In the genomic region with DNA sequence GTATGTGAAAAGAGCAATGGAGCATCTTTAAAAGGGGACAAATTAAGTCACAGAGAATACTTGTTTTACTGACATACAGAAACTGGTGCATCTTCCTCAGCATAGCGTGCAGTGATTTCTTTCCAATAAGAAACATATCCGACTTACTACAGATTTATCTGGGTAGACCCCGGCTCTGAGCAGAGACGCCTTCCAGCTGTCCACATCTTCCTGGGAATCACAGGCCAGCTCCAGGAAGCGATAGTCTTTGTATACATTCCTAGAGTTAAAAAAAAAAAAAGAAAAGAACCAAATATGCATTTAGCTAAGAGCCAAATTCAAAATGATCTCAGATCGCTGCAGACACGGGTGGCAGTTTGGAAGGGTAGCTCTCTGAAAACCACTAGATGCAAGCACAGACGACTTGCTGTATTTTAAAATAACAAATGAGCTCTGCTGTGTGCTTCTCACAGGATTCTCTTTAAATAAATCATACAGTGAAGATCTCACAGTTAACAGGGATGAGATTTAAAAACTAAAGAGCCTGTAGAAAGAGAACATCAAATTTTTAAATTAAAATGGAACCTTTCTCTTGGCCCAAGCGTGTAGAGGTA, we compare ENCODE assay signal across 12 mouse cellular contexts.
DNase-seq lines count a peak whose midpoint lies in the region; ATAC-seq and TF ChIP-seq lines count a peak whose summit lies in the region.
"Had no signal": no experiment of that assay in that cellular context is flagged by ENCODE, and none has a peak within 500 bp of the region (broad histone marks: within the 10 kb centered on the region; RNA-seq: fewer than 3 reads in every experiment).

No protein-coding gene starts in this region.

- no peak for DNase-seq in heart, adult 18-20 months
- peak; percentile 88 for DNase-seq in lung, embryonic 14.5 days
- no peak for DNase-seq in lung, postnatal 36 days
- peak; percentile 75 for DNase-seq in embryonic facial prominence, embryonic 14.5 days (ENCODE audit: low spot score)
- no peak for DNase-seq in cerebellum, postnatal 4 days (ENCODE audit: low spot score in 2 of 2)
- no peak for DNase-seq in midbrain, postnatal 0 days (ENCODE audit: low spot score)
- DNase-seq: gastrocnemius, postnatal 25 days; layer of hippocampus, postnatal 36 days; liver, postnatal 0 days had no signal

- H3K9ac ChIP-seq in heart, embryonic 13.5 days: no peak overlapping the region
- H3K9ac ChIP-seq in lung, embryonic 14.5 days: no peak overlapping the region
- peak overlapping the region; percentile 28; the same call in 1 of the 2 replicates for H3K9ac ChIP-seq in embryonic facial prominence, embryonic 14.5 days (ENCODE audit: low read depth, low read length)
- no peak overlapping the region for H3K9ac ChIP-seq in stomach, embryonic 15.5 days
- no peak overlapping the region for H3K9ac ChIP-seq in midbrain, postnatal 0 days (replicated peaks; ENCODE audit: low read length, poor library complexity, severe bottlenecking)
- H3K9ac ChIP-seq: forebrain, embryonic 12.5 days; liver, postnatal 0 days had no signal

- H3K4me3 ChIP-seq in heart, embryonic 13.5 days: no peak overlapping the region
- no peak overlapping the region for H3K4me3 ChIP-seq in lung, embryonic 14.5 days (ENCODE audit: low read depth, low read length)
- 0 out of 2 replicates have a peak overlapping the region, but pooled peaks have one; percentile 1 for H3K4me3 ChIP-seq in embryonic facial prominence, embryonic 14.5 days (ENCODE audit: low read depth, low read length)
- no peak overlapping the region for H3K4me3 ChIP-seq in stomach, embryonic 15.5 days (replicated peaks)
- H3K4me3 ChIP-seq in midbrain, postnatal 0 days (ENCODE audit: low read depth, low read length): no peak overlapping the region
- H3K4me3 ChIP-seq: forebrain, embryonic 12.5 days had no signal

- H3K4me1 ChIP-seq in heart, embryonic 13.5 days: peaks cover 22% of the 10 kb centered on the region
- H3K4me1 ChIP-seq in lung, embryonic 14.5 days (ENCODE audit: insufficient read depth): peaks cover 17% of the 10 kb centered on the region
- peaks cover 35% of the 10 kb centered on the region for H3K4me1 ChIP-seq in embryonic facial prominence, embryonic 14.5 days (ENCODE audit: control insufficient read depth, insufficient read depth, low read length)
- peaks cover 11% of the 10 kb centered on the region; the same call in 1 of the 2 replicates for H3K4me1 ChIP-seq in stomach, embryonic 15.5 days
- no peaks in the 10 kb centered on the region for H3K4me1 ChIP-seq in midbrain, postnatal 0 days (ENCODE audit: insufficient read depth, low read length)
- H3K4me1 ChIP-seq: forebrain, embryonic 12.5 days had no signal

- H3K27ac ChIP-seq in heart, embryonic 13.5 days (replicated peaks): peak overlapping the region; percentile 74
- H3K27ac ChIP-seq in lung, embryonic 14.5 days (ENCODE audit: low read depth): peak overlapping the region; percentile 88
- peak overlapping the region; percentile 91 for H3K27ac ChIP-seq in embryonic facial prominence, embryonic 14.5 days (replicated peaks; ENCODE audit: low read depth, low read length)
- peak overlapping the region; percentile 90 for H3K27ac ChIP-seq in stomach, embryonic 15.5 days
- no peak overlapping the region for H3K27ac ChIP-seq in midbrain, postnatal 0 days (ENCODE audit: low read depth, low read length)
- H3K27ac ChIP-seq: forebrain, embryonic 12.5 days had no signal

- H3K4me2 ChIP-seq in heart, embryonic 13.5 days: peak overlapping the region; percentile 10; the same call in 1 of the 2 replicates
- H3K4me2 ChIP-seq in lung, embryonic 14.5 days: peak overlapping the region; percentile 35
- peak overlapping the region; percentile 35 for H3K4me2 ChIP-seq in embryonic facial prominence, embryonic 14.5 days (ENCODE audit: low read depth, low read length)
- H3K4me2 ChIP-seq in stomach, embryonic 15.5 days: 0 out of 2 replicates have a peak overlapping the region, but pooled peaks have one; percentile 5
- no peak overlapping the region for H3K4me2 ChIP-seq in midbrain, postnatal 0 days (ENCODE audit: low read depth, low read length, poor library complexity, severe bottlenecking)
- H3K4me2 ChIP-seq: forebrain, embryonic 12.5 days had no signal

- no peak for TF ChIP-seq CTCF in lung, embryonic 14.5 days (IDR thresholded peaks at IDR 0.05; ENCODE audit: low read depth)
- no peak for TF ChIP-seq CTCF in midbrain, postnatal 0 days (IDR thresholded peaks at IDR 0.05)

- ATAC-seq in heart, embryonic 13.5 days (ENCODE audit: extremely low read depth, insufficient number of reproducible peaks, low FRiP score, low TSS enrichment): no peak
- ATAC-seq in lung, embryonic 14.5 days (ENCODE audit: insufficient read depth): peak; percentile 84
- peak; percentile 44; the same call in 1 of the 2 replicates for ATAC-seq in embryonic facial prominence, embryonic 14.5 days (ENCODE audit: low read depth)
- ATAC-seq in stomach, embryonic 15.5 days (ENCODE audit: insufficient read depth, low FRiP score, low read depth): peak; percentile 60; the same call in 1 of the 2 replicates
- no peak for ATAC-seq in midbrain, postnatal 0 days (ENCODE audit: low FRiP score)
- ATAC-seq: liver, postnatal 0 days had no signal

- no peaks in the 10 kb centered on the region for H3K9me3 ChIP-seq in heart, embryonic 13.5 days
- no peaks in the 10 kb centered on the region for H3K9me3 ChIP-seq in lung, embryonic 14.5 days (ENCODE audit: low read depth, low read length)
- H3K9me3 ChIP-seq in embryonic facial prominence, embryonic 14.5 days (ENCODE audit: control insufficient read depth, low read length): no peaks in the 10 kb centered on the region
- no peaks in the 10 kb centered on the region for H3K9me3 ChIP-seq in stomach, embryonic 15.5 days
- no peaks in the 10 kb centered on the region for H3K9me3 ChIP-seq in midbrain, postnatal 0 days (ENCODE audit: low read length)
- H3K9me3 ChIP-seq: forebrain, embryonic 12.5 days had no signal

- H3K36me3 ChIP-seq in heart, embryonic 13.5 days: no peaks in the 10 kb centered on the region
- H3K36me3 ChIP-seq in lung, embryonic 14.5 days (ENCODE audit: insufficient read depth): no peaks in the 10 kb centered on the region
- no peaks in the 10 kb centered on the region for H3K36me3 ChIP-seq in embryonic facial prominence, embryonic 14.5 days (ENCODE audit: control insufficient read depth, insufficient read depth, low read length)
- no peaks in the 10 kb centered on the region for H3K36me3 ChIP-seq in stomach, embryonic 15.5 days
- no peaks in the 10 kb centered on the region for H3K36me3 ChIP-seq in midbrain, postnatal 0 days (ENCODE audit: insufficient read depth, low read length)
- H3K36me3 ChIP-seq: forebrain, embryonic 12.5 days had no signal

- 45% methylated on average over 9 of the region's 9 CpGs for WGBS in heart, embryonic 13.5 days
- WGBS in lung, embryonic 14.5 days: 19% methylated on average over 9 of the region's 9 CpGs
- WGBS in embryonic facial prominence, embryonic 14.5 days: 25% methylated on average over 9 of the region's 9 CpGs
- WGBS in stomach, embryonic 15.5 days: 30% methylated on average over 9 of the region's 9 CpGs
- WGBS in midbrain, postnatal 0 days: 62% methylated on average over 9 of the region's 9 CpGs

- H3K27me3 ChIP-seq in heart, embryonic 13.5 days (replicated peaks): no peaks in the 10 kb centered on the region
- H3K27me3 ChIP-seq in lung, embryonic 14.5 days (ENCODE audit: insufficient read depth, low read length): no peaks in the 10 kb centered on the region
- H3K27me3 ChIP-seq in embryonic facial prominence, embryonic 14.5 days (replicated peaks; ENCODE audit: control insufficient read depth, insufficient read depth, low read length): no peaks in the 10 kb centered on the region
- H3K27me3 ChIP-seq in stomach, embryonic 15.5 days (replicated peaks): no peaks in the 10 kb centered on the region
- H3K27me3 ChIP-seq in midbrain, postnatal 0 days (ENCODE audit: insufficient read depth, low read length): no peaks in the 10 kb centered on the region
- H3K27me3 ChIP-seq: forebrain, embryonic 12.5 days had no signal

Comparison
In these comparisons a context has a peak if more than half of its experiments do, and no peak if none do; other contexts are left out.
1. DNase-seq: peak in lung, embryonic 14.5 days (single experiment) and embryonic facial prominence, embryonic 14.5 days (single experiment); none in heart, adult 18-20 months (0 of 2), lung, postnatal 36 days (single experiment), cerebellum, postnatal 4 days (0 of 2) and midbrain, postnatal 0 days (single experiment).
2. ATAC-seq: peak in lung, embryonic 14.5 days (single experiment), embryonic facial prominence, embryonic 14.5 days (single experiment) and stomach, embryonic 15.5 days (single experiment); none in heart, embryonic 13.5 days (single experiment) and midbrain, postnatal 0 days (single experiment).